8 mouse cellular contexts compared by ENCODE assay signal in genomic region chr3:89962751-89963220, GRCm38 (mm10). TPM values are rescaled to one million over a fixed set of nuclear protein-coding genes. Genes with fewer than 3 reads are reported as not detected.
DNase-seq lines count a peak whose midpoint lies in the region; ATAC-seq lines count a peak whose summit lies in the region.

No protein-coding gene starts in this region.

- DNase-seq in kidney, adult 8-10 months = no peak
- DNase-seq in cerebellum, adult 9-11 months = peak; percentile 52
- no peak for DNase-seq in midbrain, embryonic 10.5 days (ENCODE audit: low spot score)
- no peak for DNase-seq in right cerebral cortex, postnatal 10 days (ENCODE audit: low spot score in 2 of 2)

- peaks cover 30% of the 10 kb centered on the region for H3K4me1 ChIP-seq in kidney, embryonic 14.5 days (ENCODE audit: control insufficient read depth, insufficient read depth, low read length)
- peaks cover 49% of the 10 kb centered on the region for H3K4me1 ChIP-seq in hindbrain, embryonic 12.5 days
- peaks cover 62% of the 10 kb centered on the region for H3K4me1 ChIP-seq in midbrain, embryonic 10.5 days

- H3K27me3 ChIP-seq in kidney, embryonic 14.5 days (ENCODE audit: control insufficient read depth, insufficient read depth, low read length) = no peaks in the 10 kb centered on the region
- H3K27me3 ChIP-seq in hindbrain, embryonic 12.5 days = no peaks in the 10 kb centered on the region
- no peaks in the 10 kb centered on the region for H3K27me3 ChIP-seq in midbrain, embryonic 10.5 days (ENCODE audit: low read depth, poor library complexity, severe bottlenecking)

- peaks cover 10% of the 10 kb centered on the region for H3K36me3 ChIP-seq in kidney, embryonic 14.5 days (ENCODE audit: control insufficient read depth, insufficient read depth, low read length)
- peaks cover 15% of the 10 kb centered on the region for H3K36me3 ChIP-seq in hindbrain, embryonic 12.5 days
- H3K36me3 ChIP-seq in midbrain, embryonic 10.5 days = peaks cover 36% of the 10 kb centered on the region

- peak; percentile 4; the same call in 1 of the 2 replicates for ATAC-seq in kidney, embryonic 14.5 days (ENCODE audit: low FRiP score, low TSS enrichment)
- peak; percentile 5 for ATAC-seq in CD4-positive, CD25-positive, alpha-beta regulatory T cell, adult 4 months
- peak; percentile 35 for ATAC-seq in hindbrain, embryonic 12.5 days (ENCODE audit: low FRiP score)
- ATAC-seq in megakaryocyte progenitor cell, adult 5-6 weeks (replicated peaks; ENCODE audit: poor library complexity) = no peak

- under 1% methylated on average over 30 of the region's 30 CpGs for WGBS in kidney, embryonic 14.5 days
- under 1% methylated on average over 30 of the region's 30 CpGs for WGBS in hindbrain, embryonic 12.5 days
- under 1% methylated on average over 30 of the region's 30 CpGs for WGBS in midbrain, embryonic 10.5 days

- no peaks in the 10 kb centered on the region for H3K9me3 ChIP-seq in kidney, embryonic 14.5 days (ENCODE audit: control insufficient read depth, low read length)
- no peaks in the 10 kb centered on the region for H3K9me3 ChIP-seq in hindbrain, embryonic 12.5 days (replicated peaks)
- no peaks in the 10 kb centered on the region for H3K9me3 ChIP-seq in midbrain, embryonic 10.5 days (replicated peaks)

- H3K4me2 ChIP-seq in kidney, embryonic 14.5 days (replicated peaks; ENCODE audit: low read depth, low read length) = peak overlapping the region; percentile 94
- H3K4me2 ChIP-seq in hindbrain, embryonic 12.5 days (replicated peaks) = peak overlapping the region; percentile 97

- H3K4me3 ChIP-seq in kidney, embryonic 14.5 days (ENCODE audit: low read length) = peak overlapping the region; percentile 84
- peak overlapping the region; percentile 84 for H3K4me3 ChIP-seq in hindbrain, embryonic 12.5 days
- peak overlapping the region; percentile 80 for H3K4me3 ChIP-seq in midbrain, embryonic 10.5 days

- peak overlapping the region; percentile 93 for H3K9ac ChIP-seq in kidney, embryonic 14.5 days (ENCODE audit: low read depth, low read length)
- H3K9ac ChIP-seq in hindbrain, embryonic 12.5 days = peak overlapping the region; percentile 96

- peak overlapping the region; percentile 88 for H3K27ac ChIP-seq in kidney, embryonic 14.5 days (ENCODE audit: low read depth, low read length)
- H3K27ac ChIP-seq in hindbrain, embryonic 12.5 days = peak overlapping the region; percentile 92
- H3K27ac ChIP-seq in midbrain, embryonic 10.5 days (replicated peaks) = peak overlapping the region; percentile 94

RNA-seq across cellular contexts. Expression of gene Atp8b2, which starts 0.5 kb away (rescaled TPM):
- 8.4 and 17.3 TPM in 2 replicates for polyA plus RNA-seq in kidney, embryonic 14.5 days (2014; fragmentation: Nextera tagmentation; extraction: Ambion mirVana)
- 10 to 100 TPM; 17.8 to 24.6 TPM for polyA plus RNA-seq in CD4-positive, CD25-positive, alpha-beta regulatory T cell, adult 4 months (2017; shearing (Covaris generic))
- polyA plus RNA-seq in hindbrain, embryonic 12.5 days (2016; fragmentation: Nextera tagmentation; extraction: Ambion mirVana) = 20.3 and 22.8 TPM in 2 replicates
- 12.4 and 12.9 TPM in 2 replicates for polyA plus RNA-seq in midbrain, embryonic 10.5 days (2016; fragmentation: Nextera tagmentation; extraction: Ambion mirVana)
- total RNA-seq in megakaryocyte progenitor cell, adult 5-6 weeks (2015) = 7.3 and 8.6 TPM in 2 replicates
- 25.7 and 28.5 TPM in 2 replicates for total RNA-seq in megakaryocyte progenitor cell, adult 5-6 weeks (2017)

RNA-seq across cellular contexts. Expression of gene Hax1, which starts 35.8 kb away (rescaled TPM):
- 166 and 188 TPM in 2 replicates for polyA plus RNA-seq in kidney, embryonic 14.5 days (2014; fragmentation: Nextera tagmentation; extraction: Ambion mirVana)
- 10 to 100 TPM; 69.2 to 70.3 TPM for polyA plus RNA-seq in CD4-positive, CD25-positive, alpha-beta regulatory T cell, adult 4 months (2017; shearing (Covaris generic))
- polyA plus RNA-seq in hindbrain, embryonic 12.5 days (2016; fragmentation: Nextera tagmentation; extraction: Ambion mirVana) = 137 and 141 TPM in 2 replicates
- polyA plus RNA-seq in midbrain, embryonic 10.5 days (2016; fragmentation: Nextera tagmentation; extraction: Ambion mirVana) = 172 and 182 TPM in 2 replicates
- total RNA-seq in megakaryocyte progenitor cell, adult 5-6 weeks (2015) = 145 and 177 TPM in 2 replicates
- 81.7 and 92.1 TPM in 2 replicates for total RNA-seq in megakaryocyte progenitor cell, adult 5-6 weeks (2017)

RNA-seq across cellular contexts. Expression of gene Il6ra, which starts 49.8 kb away (rescaled TPM):
- 0.55 and 1.1 TPM in 2 replicates for polyA plus RNA-seq in kidney, embryonic 14.5 days (2014; fragmentation: Nextera tagmentation; extraction: Ambion mirVana)
- polyA plus RNA-seq in CD4-positive, CD25-positive, alpha-beta regulatory T cell, adult 4 months (2017; shearing (Covaris generic)) = 10 to 100 TPM; 18.3 to 20.4 TPM
- 0.66 and 1.2 TPM in 2 replicates for polyA plus RNA-seq in hindbrain, embryonic 12.5 days (2016; fragmentation: Nextera tagmentation; extraction: Ambion mirVana)
- polyA plus RNA-seq in midbrain, embryonic 10.5 days (2016; fragmentation: Nextera tagmentation; extraction: Ambion mirVana) = 0.39 and 0.52 TPM in 2 replicates
- 39.5 and 43.6 TPM in 2 replicates for total RNA-seq in megakaryocyte progenitor cell, adult 5-6 weeks (2015)
- 12.5 and 15.5 TPM in 2 replicates for total RNA-seq in megakaryocyte progenitor cell, adult 5-6 weeks (2017)
